In genomic region chr7:132723906-132724305, GRCm38 (mm10) we compare ENCODE assay signal across 8 mouse cellular contexts.
DNase-seq lines count a peak whose midpoint lies in the region; ATAC-seq and TF ChIP-seq lines count a peak whose summit lies in the region.

No protein-coding gene starts in this region.

- peak; percentile 72 for ATAC-seq in activated CD4-positive, CD25-positive, alpha-beta regulatory T cell, adult 4 months
- ATAC-seq in heart, embryonic 15.5 days (replicated peaks; ENCODE audit: insufficient number of reproducible peaks, insufficient read depth, low FRiP score, low read depth) = peak; percentile 83
- ATAC-seq in limb, embryonic 15.5 days (ENCODE audit: insufficient number of reproducible peaks, low FRiP score, low TSS enrichment, low read depth) = peak; percentile 80
- peak; percentile 13; the same call in 1 of the 2 replicates for ATAC-seq in neutrophil, adult 5-6 weeks (ENCODE audit: extremely low read depth, insufficient number of reproducible peaks, low FRiP score, poor library complexity, severe bottlenecking)

- 60% methylated on average over 11 of the region's 11 CpGs for WGBS in heart, embryonic 15.5 days
- WGBS in limb, embryonic 15.5 days = 61% methylated on average over 11 of the region's 11 CpGs

- no peak overlapping the region for H3K4me3 ChIP-seq in cortical plate, adult 2 months (ENCODE audit: insufficient read depth, low read length)
- no peak overlapping the region for H3K4me3 ChIP-seq in heart, embryonic 15.5 days
- no peak overlapping the region for H3K4me3 ChIP-seq in limb, embryonic 15.5 days

- peaks cover 6% of the 10 kb centered on the region; the same call in 1 of the 2 replicates for H3K4me1 ChIP-seq in cortical plate, adult 2 months (ENCODE audit: control insufficient read depth, insufficient read depth, low read length)
- H3K4me1 ChIP-seq in heart, embryonic 15.5 days (replicated peaks) = peaks cover 51% of the 10 kb centered on the region
- peaks cover 35% of the 10 kb centered on the region for H3K4me1 ChIP-seq in limb, embryonic 15.5 days

- no peaks in the 10 kb centered on the region for H3K9me3 ChIP-seq in heart, embryonic 15.5 days (replicated peaks)
- no peaks in the 10 kb centered on the region for H3K9me3 ChIP-seq in limb, embryonic 15.5 days

- TF ChIP-seq POLR2A in cortical plate, adult 2 months (IDR thresholded peaks at IDR 0.05; ENCODE audit: extremely low read depth, insufficient read depth, low read length) = no peak

- no peak overlapping the region for H3K9ac ChIP-seq in heart, embryonic 15.5 days
- no peak overlapping the region for H3K9ac ChIP-seq in limb, embryonic 15.5 days

- peak; percentile 23 for DNase-seq in retina, adult 2 months (ENCODE audit: low read depth, low spot score)
- DNase-seq in retina, postnatal 1 day = no peak
- no peak for DNase-seq in right cerebral cortex, postnatal 25 days

- H3K4me2 ChIP-seq in heart, embryonic 15.5 days = no peak overlapping the region
- H3K4me2 ChIP-seq in limb, embryonic 15.5 days = no peak overlapping the region

- H3K27ac ChIP-seq in cortical plate, adult 2 months (ENCODE audit: insufficient read depth, low read length) = peak overlapping the region; percentile 78
- H3K27ac ChIP-seq in heart, embryonic 15.5 days = peak overlapping the region; percentile 71
- peak overlapping the region; percentile 43 for H3K27ac ChIP-seq in limb, embryonic 15.5 days

- no peaks in the 10 kb centered on the region for H3K27me3 ChIP-seq in heart, embryonic 15.5 days
- no peaks in the 10 kb centered on the region for H3K27me3 ChIP-seq in limb, embryonic 15.5 days

- H3K36me3 ChIP-seq in heart, embryonic 15.5 days = no peaks in the 10 kb centered on the region
- H3K36me3 ChIP-seq in limb, embryonic 15.5 days = no peaks in the 10 kb centered on the region

- TF ChIP-seq CTCF in cortical plate, adult 2 months (IDR thresholded peaks at IDR 0.05; ENCODE audit: extremely low read depth, insufficient read depth, low read length) = no peak

Comparison
In these comparisons a context has a peak if more than half of its experiments do, and no peak if none do; other contexts are left out.
1. ATAC-seq: peak in every context shown above with its lines; median percentile 83 in heart, embryonic 15.5 days; 80 in limb, embryonic 15.5 days; 72 in activated CD4-positive, CD25-positive, alpha-beta regulatory T cell, adult 4 months; 13 in neutrophil, adult 5-6 weeks.